Mouse (Mus musculus) C2C12 (cell line): ENCODE results near the gene Vps26c. TPM values are rescaled to one million over a fixed set of nuclear protein-coding genes. Genes with fewer than 3 reads are reported as not detected.
A peak's percentile ranks its signal among the peaks of the same experiment; 100 is the strongest.

ENCODE experiments used
- H3K27me3 ChIP-seq: one replicate; pipeline ENCODE4 v1.6.1; 2011; ENCODE audit not compliant: control insufficient read depth, insufficient read depth, insufficient read length
- H3K36me3 ChIP-seq: one replicate; pipeline ENCODE4 v1.6.1; 2011; ENCODE audit not compliant: control insufficient read depth, insufficient read depth
- H3K4me3 ChIP-seq: one replicate; pipeline ENCODE4 v1.5.1; 2011; ENCODE audit warnings: mild to moderate bottlenecking, control low read depth; ENCODE audit not compliant: poor library complexity, insufficient read depth, severe bottlenecking
- H3K79me2 ChIP-seq: one replicate; pipeline ENCODE4 v1.6.1; 2011; ENCODE audit not compliant: control insufficient read depth, insufficient read depth
- H3K79me3 ChIP-seq: one replicate; pipeline ENCODE4 v1.6.1; 2011; ENCODE audit warnings: low read depth, control low read depth
- H3ac ChIP-seq: one replicate; pipeline ENCODE3; 2011; ENCODE audit warnings: low read depth; ENCODE audit not compliant: control insufficient read depth, insufficient read length
- CEBPB ChIP-seq: IDR thresholded peaks from one replicate; pipeline ENCODE4 v1.6.1; 2011; ENCODE audit warnings: low read depth, mild to moderate bottlenecking, control low read depth, moderate library complexity
- CTCF ChIP-seq: IDR thresholded peaks from one replicate; pipeline ENCODE4 v1.5.1; 2011; ENCODE audit not compliant: control insufficient read depth, insufficient read depth, insufficient read length
- FOSL1 ChIP-seq: IDR thresholded peaks from one replicate; pipeline ENCODE4 v1.8.0; 2011; ENCODE audit warnings: mild to moderate bottlenecking, low read length; ENCODE audit not compliant: poor library complexity, insufficient read depth, severe bottlenecking
- MAX ChIP-seq: IDR thresholded peaks from one replicate; pipeline ENCODE4 v1.6.1; 2011; ENCODE audit warnings: mild to moderate bottlenecking, control low read depth
- MYOD1 ChIP-seq: IDR thresholded peaks from one replicate; pipeline ENCODE4 v1.6.1; 2011; ENCODE audit warnings: low read depth; ENCODE audit not compliant: control insufficient read depth, insufficient read length
- MYOG ChIP-seq: IDR thresholded peaks from one replicate; pipeline ENCODE4 v1.6.1; 2011; ENCODE audit not compliant: control insufficient read depth, insufficient read length; ENCODE audit errors: extremely low read depth
- USF1 ChIP-seq: IDR thresholded peaks from one replicate; pipeline ENCODE4 v1.6.1; 2011; ENCODE audit warnings: low read depth, mild to moderate bottlenecking, control low read depth, moderate library complexity
- polyA plus RNA-seq: library from polyadenylated mRNA; unstranded; fragments of >200 nt; fragmentation: generic; extraction: Trizol; gene quantifications from one replicate; pipeline ENCODE4 v1.2.1, GENCODE M21; 2012; ENCODE audit warnings: missing spikeins

Gene Vps26c
- polyA plus RNA-seq, 1 experiment, result 50.3 TPM

DNA sequence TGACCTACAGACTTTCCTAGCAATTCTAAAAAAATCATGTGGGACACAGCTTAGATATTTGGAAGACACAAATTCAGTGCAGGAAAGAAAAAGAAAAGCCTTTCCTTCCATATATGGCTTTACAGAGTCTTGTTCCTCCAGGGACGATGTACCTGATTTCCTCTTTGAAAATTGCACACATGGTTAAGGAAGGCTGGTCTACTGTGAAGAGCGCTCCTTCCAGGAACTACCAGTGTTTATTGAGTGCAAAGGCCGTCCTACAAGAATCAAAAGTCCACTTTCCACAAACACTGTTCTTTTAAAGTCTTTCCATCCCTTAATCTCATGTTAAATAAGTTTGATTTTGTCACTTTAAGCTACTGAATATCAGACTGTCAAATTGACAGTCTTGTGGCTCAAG is 916 bp upstream of the Vps26c start:
- peak overlapping the region; percentile 82 for H3K4me3 ChIP-seq
- H3K36me3 ChIP-seq, result no peaks in the 10 kb centered on the region
- peaks cover 41% of the 10 kb centered on the region for H3K79me2 ChIP-seq
- TF ChIP-seq USF1, result no peak
- TF ChIP-seq MAX, result no peak
- no peak for TF ChIP-seq MYOD1
- TF ChIP-seq MYOG, result no peak
- TF ChIP-seq CEBPB, result no peak
- TF ChIP-seq FOSL1, result no peak
- TF ChIP-seq CTCF, result no peak
- no peaks in the 10 kb centered on the region for H3K27me3 ChIP-seq
- peaks cover 19% of the 10 kb centered on the region for H3K79me3 ChIP-seq
- peak overlapping the region; percentile 51 for H3ac ChIP-seq

DNA sequence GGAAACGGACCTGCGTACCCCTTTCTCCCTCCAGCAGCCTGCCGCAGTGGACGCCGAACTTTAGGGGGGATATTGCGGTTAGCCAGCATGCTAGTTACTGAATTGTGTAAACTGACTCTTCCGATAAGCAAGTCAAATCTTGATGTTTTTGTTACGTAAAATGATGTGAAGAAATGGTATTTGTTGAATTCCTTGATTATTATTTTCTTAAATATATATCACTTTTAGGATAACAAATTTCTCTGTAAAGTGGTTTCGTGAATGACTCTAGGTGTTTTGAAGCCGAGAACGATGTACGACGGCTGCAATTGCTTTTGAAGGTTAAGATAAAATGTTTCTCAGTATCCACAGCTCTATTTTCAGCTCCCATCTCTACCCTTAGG is 513 bp upstream of the Vps26c start:
- no peak for TF ChIP-seq MAX
- TF ChIP-seq USF1, result no peak
- TF ChIP-seq CEBPB, result no peak
- no peak for TF ChIP-seq CTCF
- TF ChIP-seq FOSL1, result no peak
- TF ChIP-seq MYOD1, result no peak
- TF ChIP-seq MYOG, result no peak
- Histone ChIP-seq H3K4me3 (peak overlapping the region; percentile 82), H3K79me2 (peaks cover 45% of the 10 kb centered on the region), H3K27me3 (no peaks in the 10 kb centered on the region), H3K79me3 (peaks cover 22% of the 10 kb centered on the region), H3ac (peak overlapping the region; percentile 88), H3K36me3 (no peaks in the 10 kb centered on the region)

DNA sequence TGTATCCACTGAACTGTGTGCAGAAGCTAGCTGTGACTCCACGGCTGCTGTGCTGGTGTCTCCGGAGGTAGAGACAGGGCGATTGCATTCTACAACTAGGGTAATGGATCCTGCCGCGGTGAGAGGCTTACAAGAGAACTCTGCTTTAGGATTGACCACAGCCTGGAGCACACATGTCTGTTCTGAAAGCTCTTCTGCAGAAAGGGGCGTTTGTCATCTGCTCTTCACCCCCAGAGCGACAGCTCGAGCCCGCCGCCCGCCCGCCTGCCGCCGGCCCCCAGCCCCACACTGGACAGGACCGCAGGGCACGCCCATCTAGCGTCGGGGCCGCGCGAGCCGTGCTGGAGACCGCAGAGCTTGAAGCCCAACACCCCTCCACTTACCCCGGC is 681 bp downstream of the Vps26c start:
- H3K79me2 ChIP-seq, result peaks cover 55% of the 10 kb centered on the region
- no peak for TF ChIP-seq MYOD1
- no peak for TF ChIP-seq USF1
- no peak for TF ChIP-seq FOSL1
- TF ChIP-seq CTCF, result no peak
- no peak for TF ChIP-seq CEBPB
- no peak for TF ChIP-seq MAX
- no peak for TF ChIP-seq MYOG
- H3ac ChIP-seq, result peak overlapping the region; percentile 65
- no peaks in the 10 kb centered on the region for H3K27me3 ChIP-seq
- no peaks in the 10 kb centered on the region for H3K36me3 ChIP-seq
- H3K79me3 ChIP-seq, result peaks cover 25% of the 10 kb centered on the region
- peak overlapping the region; percentile 82 for H3K4me3 ChIP-seq

DNA sequence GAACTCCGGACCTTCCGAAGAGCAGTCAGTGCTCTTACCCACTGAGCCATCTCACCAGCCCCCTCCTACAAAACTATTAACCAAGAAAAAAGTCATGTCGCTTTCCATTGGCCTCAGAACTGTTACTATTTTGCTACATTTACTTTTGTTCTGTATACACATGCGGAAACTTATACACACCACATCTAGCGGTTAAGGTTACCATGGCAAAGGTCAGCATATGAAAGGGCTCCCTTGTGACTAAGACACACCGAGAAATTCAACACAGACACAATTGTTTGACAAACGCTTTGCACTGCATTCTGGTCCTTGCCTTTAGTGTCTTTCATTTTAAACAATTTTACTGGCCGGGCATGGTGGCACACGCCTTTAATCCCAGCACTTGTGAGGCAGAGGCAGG is 1.9 kb downstream of the Vps26c start:
- Histone ChIP-seq H3K79me2 (peaks cover 60% of the 10 kb centered on the region), H3K36me3 (no peaks in the 10 kb centered on the region), H3K27me3 (no peaks in the 10 kb centered on the region), H3K4me3 (no peak overlapping the region), H3K79me3 (peaks cover 25% of the 10 kb centered on the region), H3ac (no peak overlapping the region)
- TF ChIP-seq MAX (no peak), FOSL1 (no peak), CEBPB (no peak), USF1 (no peak), CTCF (no peak), MYOG (no peak), MYOD1 (no peak)

DNA sequence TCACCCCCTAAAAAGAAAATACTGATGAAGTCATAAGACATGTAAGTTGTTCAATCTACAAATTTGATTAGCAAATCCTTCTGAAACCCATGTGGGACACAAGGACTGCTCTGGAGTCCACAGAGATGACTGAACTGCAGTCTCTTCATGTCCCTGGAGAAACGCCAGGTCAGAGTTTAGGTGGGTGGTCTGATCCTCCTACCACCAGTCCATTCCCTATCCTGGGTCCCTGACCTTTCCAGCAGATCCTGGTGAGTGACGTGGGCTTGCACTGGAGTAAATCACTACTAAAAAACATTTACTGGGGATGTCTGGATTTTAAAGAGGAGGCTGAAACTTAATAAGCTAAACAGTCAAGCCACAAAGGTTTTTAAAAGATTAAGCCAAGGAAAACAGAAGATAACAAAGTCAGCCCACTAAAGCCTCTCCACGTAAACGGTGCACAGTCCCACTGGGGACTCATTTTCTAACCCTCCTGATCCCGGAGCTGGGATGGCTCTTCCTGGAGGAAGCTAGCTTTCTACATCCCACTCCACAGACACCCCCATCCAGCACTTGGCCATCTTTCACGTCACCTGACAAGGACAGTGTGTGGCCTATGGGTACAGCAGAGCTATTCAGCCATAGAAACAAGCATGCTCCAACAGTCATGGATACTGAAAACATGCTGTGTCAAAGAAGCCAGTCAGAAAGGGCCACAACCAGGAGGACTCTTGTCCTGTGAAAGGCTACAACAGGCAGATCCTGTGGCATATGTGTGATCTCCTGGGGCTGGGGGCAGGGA is 2.8 kb downstream of the Vps26c start:
- peaks cover 69% of the 10 kb centered on the region for H3K79me2 ChIP-seq
- H3K36me3 ChIP-seq, result no peaks in the 10 kb centered on the region
- H3ac ChIP-seq, result no peak overlapping the region
- no peaks in the 10 kb centered on the region for H3K27me3 ChIP-seq
- TF ChIP-seq FOSL1 (no peak), MAX (no peak), CEBPB (no peak), MYOG (no peak), CTCF (no peak), MYOD1 (no peak), USF1 (no peak)
- H3K79me3 ChIP-seq, result peaks cover 25% of the 10 kb centered on the region
- H3K4me3 ChIP-seq, result no peak overlapping the region

DNA sequence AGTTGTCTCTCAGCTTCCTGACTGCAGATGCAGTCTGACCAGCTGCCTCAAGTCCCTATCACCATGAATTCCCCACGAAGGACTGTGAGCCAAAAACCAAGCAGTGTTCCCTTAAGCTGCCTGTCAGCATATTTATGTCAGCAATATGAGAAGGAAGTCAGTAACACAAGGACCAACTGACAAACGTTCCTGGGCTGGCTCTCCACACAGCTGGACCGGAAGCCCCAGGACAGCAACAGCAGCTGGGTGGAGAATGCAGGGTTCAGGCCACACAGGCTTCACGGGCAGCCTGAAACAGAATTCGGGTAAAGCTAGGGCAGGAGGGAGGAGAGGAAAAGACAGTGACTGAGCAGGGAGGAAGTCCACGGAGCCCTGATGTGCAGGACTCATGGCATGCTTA is 7.6 kb downstream of the Vps26c start:
- Histone ChIP-seq H3ac (no peak overlapping the region), H3K27me3 (no peaks in the 10 kb centered on the region), H3K4me3 (no peak overlapping the region), H3K79me3 (peaks cover 12% of the 10 kb centered on the region), H3K36me3 (no peaks in the 10 kb centered on the region), H3K79me2 (peaks cover 69% of the 10 kb centered on the region)
- TF ChIP-seq CEBPB, result no peak
- no peak for TF ChIP-seq MAX
- no peak for TF ChIP-seq MYOG
- no peak for TF ChIP-seq USF1
- TF ChIP-seq MYOD1, result no peak
- no peak for TF ChIP-seq CTCF
- TF ChIP-seq FOSL1, result no peak
